Mouse (Mus musculus): ENCODE measurements around the gene 6330409D20Rik. TPM values are rescaled to one million over a fixed set of nuclear protein-coding genes. Genes with fewer than 3 reads are reported as not detected.

Gene 6330409D20Rik
- polyA plus RNA-seq, 1 experiment from 2014 or later = not detected

DNA sequence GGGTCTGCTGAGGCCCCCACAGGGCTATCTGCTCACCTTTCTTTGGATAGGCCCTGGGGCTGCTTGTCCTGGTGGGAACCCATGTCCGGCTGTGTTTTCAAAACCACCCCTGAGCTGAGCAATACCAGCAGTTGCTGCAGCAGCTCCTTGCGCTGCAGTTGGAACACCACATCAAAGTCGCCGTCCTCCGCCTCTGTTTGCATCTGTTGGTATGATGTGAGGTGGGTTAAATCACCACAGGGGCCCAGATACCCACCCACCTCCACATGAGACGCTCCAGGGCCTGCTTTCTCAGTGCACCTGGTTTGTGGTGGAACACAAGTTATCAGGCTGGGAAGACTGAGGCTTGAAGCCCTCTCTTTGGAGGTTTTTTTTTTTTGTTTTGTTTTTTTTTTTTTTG, 37.3 kb upstream of the 6330409D20Rik start:
- H3K36me3 ChIP-seq (ENCODE audit: insufficient read depth) = no peaks in the 10 kb centered on the region
- ATAC-seq (ENCODE audit: insufficient read depth) = no peak
- no peaks in the 10 kb centered on the region for H3K27me3 ChIP-seq (ENCODE audit: insufficient read depth, low read length)
- TF ChIP-seq CTCF (IDR thresholded peaks at IDR 0.05; ENCODE audit: low read depth) = no peak
- no peak overlapping the region for H3K9ac ChIP-seq
- no peak overlapping the region for H3K4me3 ChIP-seq (ENCODE audit: low read depth, low read length)
- no peaks in the 10 kb centered on the region for H3K9me3 ChIP-seq (ENCODE audit: low read depth, low read length)
- DNase-seq = no peak
- H3K4me1 ChIP-seq (ENCODE audit: insufficient read depth) = peaks cover 7% of the 10 kb centered on the region; the same call in 1 of the 2 replicates
- no peak overlapping the region for H3K4me2 ChIP-seq
- 89% methylated on average over 6 of the region's 6 CpGs for WGBS
- no peak overlapping the region for H3K27ac ChIP-seq (ENCODE audit: low read depth)

GRCm38 (mm10) chr2:32776192-32776591, 35.4 kb upstream of the 6330409D20Rik start:
- no peak for DNase-seq
- Histone ChIP-seq H3K4me3 (ENCODE audit: low read depth, low read length) (peak overlapping the region; percentile 61), H3K4me1 (ENCODE audit: insufficient read depth) (peaks cover 7% of the 10 kb centered on the region; the same call in 1 of the 2 replicates), H3K4me2 (peak overlapping the region; percentile 78), H3K9ac (peak overlapping the region; percentile 27), H3K27me3 (ENCODE audit: insufficient read depth, low read length) (no peaks in the 10 kb centered on the region), H3K36me3 (ENCODE audit: insufficient read depth) (no peaks in the 10 kb centered on the region), H3K27ac (ENCODE audit: low read depth) (no peak overlapping the region), H3K9me3 (ENCODE audit: low read depth, low read length) (no peaks in the 10 kb centered on the region)
- ATAC-seq (ENCODE audit: insufficient read depth) = no peak
- no peak for TF ChIP-seq CTCF (IDR thresholded peaks at IDR 0.05; ENCODE audit: low read depth)
- 21% methylated on average over 22 of the region's 22 CpGs for WGBS

DNA sequence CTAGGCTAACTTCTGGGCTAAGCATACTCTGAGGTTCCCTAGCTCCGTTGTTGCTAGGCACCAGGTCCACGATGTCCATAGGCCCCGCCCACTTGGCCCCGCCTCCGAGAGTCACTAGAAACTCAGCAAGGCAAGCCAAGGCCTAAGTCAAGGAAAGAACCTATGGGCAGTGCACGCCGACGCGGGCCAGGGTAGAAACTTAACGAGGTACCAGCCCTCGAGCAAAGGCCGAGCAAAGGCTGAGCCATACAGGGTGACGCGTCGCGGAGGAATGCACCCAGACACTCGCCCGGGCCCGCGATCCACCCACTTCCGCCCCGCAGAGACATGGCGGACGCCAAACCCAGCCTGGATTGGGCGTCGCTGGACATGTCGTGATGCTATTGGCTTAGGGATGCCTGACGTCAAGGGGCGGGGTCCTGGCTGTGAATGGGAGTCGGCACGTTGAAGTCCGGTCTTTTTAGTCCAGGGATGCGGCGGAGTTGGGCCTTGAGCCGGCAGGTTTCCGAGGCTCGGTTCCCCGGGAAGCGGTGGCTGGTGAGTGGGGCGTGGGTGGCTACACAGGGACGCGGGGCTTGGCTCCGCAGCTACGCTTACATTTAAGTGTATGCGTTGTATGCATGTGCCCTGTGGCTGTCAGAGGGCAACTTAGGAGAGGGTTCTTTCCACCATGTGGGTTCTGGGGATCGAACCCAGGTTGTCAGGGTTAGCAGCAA, 34.7 kb upstream of the 6330409D20Rik start, which contains the start of the genes Ttc16 and Ptrh1:
Gene Ttc16 (minus strand): TSS at position 275 of the 716 bp plus-strand sequence.
Gene Ptrh1 (plus strand): TSS at position 428 of the 716 bp plus-strand sequence.
- Histone ChIP-seq H3K27me3 (ENCODE audit: insufficient read depth, low read length) (no peaks in the 10 kb centered on the region), H3K36me3 (ENCODE audit: insufficient read depth) (no peaks in the 10 kb centered on the region), H3K4me2 (peak within 1 kb of the TSS; percentile 78), H3K27ac (ENCODE audit: low read depth) (peak within 1 kb of the TSS; percentile 58), H3K4me3 (ENCODE audit: low read depth, low read length) (peak within 1 kb of the TSS; percentile 61), H3K9me3 (ENCODE audit: low read depth, low read length) (no peaks in the 10 kb centered on the region), H3K9ac (peak within 1 kb of the TSS; percentile 27), H3K4me1 (ENCODE audit: insufficient read depth) (peaks cover 7% of the 10 kb centered on the region; the same call in 1 of the 2 replicates)
- peak; percentile 98 for ATAC-seq (ENCODE audit: insufficient read depth)
- no peak for TF ChIP-seq CTCF (IDR thresholded peaks at IDR 0.05; ENCODE audit: low read depth)
- DNase-seq = peak; percentile 99
- WGBS = under 1% methylated on average over 46 of the region's 46 CpGs

- H3K27me3 ChIP-seq (ENCODE audit: insufficient read depth, low read length) = no peaks in the 10 kb centered on the region
- H3K9ac ChIP-seq = no peak overlapping the region
- DNase-seq = no peak
- no peak overlapping the region for H3K4me2 ChIP-seq
- TF ChIP-seq CTCF (IDR thresholded peaks at IDR 0.05; ENCODE audit: low read depth) = no peak
- H3K27ac ChIP-seq (ENCODE audit: low read depth) = no peak overlapping the region
- no peaks in the 10 kb centered on the region for H3K36me3 ChIP-seq (ENCODE audit: insufficient read depth)
- 69% methylated on average over 8 of the region's 8 CpGs for WGBS
- H3K9me3 ChIP-seq (ENCODE audit: low read depth, low read length) = no peaks in the 10 kb centered on the region
- ATAC-seq (ENCODE audit: insufficient read depth) = no peak
- H3K4me3 ChIP-seq (ENCODE audit: low read depth, low read length) = no peak overlapping the region
- H3K4me1 ChIP-seq (ENCODE audit: insufficient read depth) = peaks cover 7% of the 10 kb centered on the region; the same call in 1 of the 2 replicates
These were observed 31.9 kb upstream of the 6330409D20Rik start for GRCm38 (mm10) chr2:32772626-32773279.

- Histone ChIP-seq H3K4me1 (ENCODE audit: insufficient read depth) (peaks cover 7% of the 10 kb centered on the region; the same call in 1 of the 2 replicates), H3K9ac (no peak overlapping the region), H3K27me3 (ENCODE audit: insufficient read depth, low read length) (no peaks in the 10 kb centered on the region), H3K36me3 (ENCODE audit: insufficient read depth) (no peaks in the 10 kb centered on the region), H3K9me3 (ENCODE audit: low read depth, low read length) (no peaks in the 10 kb centered on the region), H3K4me3 (ENCODE audit: low read depth, low read length) (no peak overlapping the region), H3K4me2 (no peak overlapping the region), H3K27ac (ENCODE audit: low read depth) (no peak overlapping the region)
- WGBS = 24% methylated on average over 12 of the region's 12 CpGs
- DNase-seq = no peak
- no peak for ATAC-seq (ENCODE audit: insufficient read depth)
- no peak for TF ChIP-seq CTCF (IDR thresholded peaks at IDR 0.05; ENCODE audit: low read depth)
These were observed 31.1 kb upstream of the 6330409D20Rik start for GRCm38 (mm10) chr2:32771886-32772285.

DNA sequence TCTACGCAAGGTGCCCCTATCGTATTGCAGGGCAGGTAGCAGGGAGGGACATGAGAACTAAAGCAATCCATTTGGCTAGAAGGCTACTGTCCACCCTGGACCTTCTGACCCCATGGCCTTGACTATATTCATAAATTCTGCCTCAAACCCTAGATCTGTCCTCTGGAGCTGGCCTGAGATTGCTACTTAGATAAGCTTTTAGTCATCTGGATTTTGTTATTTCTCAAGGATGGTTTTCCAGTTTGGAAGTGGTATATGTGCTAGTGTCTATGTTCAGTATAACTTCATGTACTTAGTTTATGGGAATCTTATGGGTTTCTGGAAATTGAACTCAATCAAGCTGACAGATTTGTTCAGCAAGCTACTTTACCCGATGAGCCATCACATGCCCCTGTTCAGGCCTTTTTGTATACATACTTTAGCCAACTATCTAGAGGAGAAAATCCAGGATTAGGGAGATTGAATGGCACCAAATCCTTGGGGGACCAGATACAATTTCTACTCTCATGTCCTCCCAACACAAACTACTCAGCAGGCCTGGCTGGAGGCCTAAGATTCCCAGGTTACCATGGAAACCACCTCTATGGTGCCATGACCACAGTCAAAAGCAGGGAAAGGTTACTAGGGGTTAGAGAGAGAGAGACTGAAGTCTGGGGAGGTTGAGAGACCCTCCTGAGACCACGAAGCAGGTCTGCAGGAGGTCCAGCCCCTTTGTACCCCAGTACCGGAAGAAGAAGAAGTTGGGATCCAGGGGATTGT, 28.7 kb upstream of the 6330409D20Rik start:
- WGBS = 76% methylated on average over 5 of the region's 5 CpGs
- Histone ChIP-seq H3K4me2 (no peak overlapping the region), H3K4me1 (ENCODE audit: insufficient read depth) (no peaks in the 10 kb centered on the region), H3K9ac (no peak overlapping the region), H3K36me3 (ENCODE audit: insufficient read depth) (no peaks in the 10 kb centered on the region), H3K9me3 (ENCODE audit: low read depth, low read length) (no peaks in the 10 kb centered on the region), H3K27me3 (ENCODE audit: insufficient read depth, low read length) (no peaks in the 10 kb centered on the region), H3K27ac (ENCODE audit: low read depth) (no peak overlapping the region), H3K4me3 (ENCODE audit: low read depth, low read length) (no peak overlapping the region)
- no peak for ATAC-seq (ENCODE audit: insufficient read depth)
- no peak for DNase-seq
- no peak for TF ChIP-seq CTCF (IDR thresholded peaks at IDR 0.05; ENCODE audit: low read depth)

Data from lung, embryonic 14.5 days (tissue).